Mouse (Mus musculus) cerebellum, adult 2 months (tissue): Measurements from ENCODE around the gene Usp2.

ENCODE experiments used
- CTCF ChIP-seq: fragments of 200-500 bp; IDR thresholded peaks from 2 replicates; pipeline ENCODE4 v1.5.1; 2011; ENCODE audit warnings: low read depth, mild to moderate bottlenecking, control low read depth, low read length, moderate library complexity, borderline replicate concordance; ENCODE audit not compliant: insufficient read depth
- POLR2A ChIP-seq: fragments of 200-500 bp; IDR thresholded peaks from 2 replicates; pipeline ENCODE4 v1.6.1; 2011; ENCODE audit warnings: low read length, control low read depth, borderline replicate concordance; ENCODE audit not compliant: insufficient read depth

DNA sequence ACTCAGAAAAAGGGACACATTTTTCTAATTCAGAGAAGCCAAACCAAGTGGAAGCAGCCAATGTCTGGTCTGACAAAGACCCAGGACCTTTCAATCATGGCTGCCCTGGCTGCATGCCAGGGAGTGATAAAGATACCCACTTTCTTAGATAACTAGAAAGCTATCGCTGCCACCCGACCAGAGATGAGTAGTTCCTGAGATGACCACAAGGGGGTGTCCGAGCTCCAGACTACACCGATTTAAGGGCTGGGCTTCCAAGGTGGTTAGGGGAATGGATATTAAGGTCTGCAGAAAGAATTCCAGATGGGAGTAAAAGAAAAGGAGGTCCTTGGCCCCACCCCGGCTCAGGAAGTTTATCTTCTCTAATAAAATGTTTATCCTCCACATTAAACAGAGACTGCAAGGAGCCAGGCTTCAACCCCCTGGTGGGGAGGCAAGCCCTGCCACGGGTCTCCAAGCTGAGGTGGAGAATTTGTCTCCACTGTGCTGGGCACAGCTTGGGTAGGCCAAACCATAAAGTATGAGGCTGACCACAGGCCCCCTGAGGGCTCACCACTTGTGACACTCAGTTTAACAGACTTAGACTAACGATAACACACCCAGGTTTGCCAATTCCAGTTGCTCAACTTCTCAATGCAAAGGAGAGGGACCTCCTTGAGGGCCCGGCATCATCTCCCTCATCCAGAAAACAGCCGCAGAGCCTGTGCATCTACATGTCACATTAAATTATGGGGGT is 42.7 kb downstream of the Usp2 start:
- TF ChIP-seq POLR2A, result no peak
- TF ChIP-seq CTCF, result peak; percentile 81
